Mouse (Mus musculus): ENCODE data around the gene Zbtb4. TPM values are rescaled to one million over a fixed set of nuclear protein-coding genes. Genes with fewer than 3 reads are reported as not detected.

The Zbtb4 gene
- 2.1 and 3.1 TPM in 2 replicates for polyA plus RNA-seq (2014; fragmentation: Nextera tagmentation; extraction: Ambion mirVana)

- Histone ChIP-seq H3K4me1 (ENCODE audit: control insufficient read depth, insufficient read depth, low read length) (peaks cover 15% of the 10 kb centered on the region), H3K27me3 (ENCODE audit: control insufficient read depth, insufficient read depth, low read length) (no peaks in the 10 kb centered on the region), H3K4me3 (ENCODE audit: low read depth, low read length) (peak within 1 kb of the TSS; percentile 93), H3K9me3 (replicated peaks; ENCODE audit: control insufficient read depth, low read length) (no peaks in the 10 kb centered on the region), H3K4me2 (peak within 1 kb of the TSS; percentile 82), H3K27ac (ENCODE audit: low read depth, low read length) (peak within 1 kb of the TSS; percentile 91), H3K9ac (ENCODE audit: low read depth, low read length) (peak within 1 kb of the TSS; percentile 97), H3K36me3 (ENCODE audit: control insufficient read depth, insufficient read depth, low read length) (no peaks in the 10 kb centered on the region)
- peak; percentile 53; the same call in 1 of the 2 replicates for ATAC-seq (replicated peaks; ENCODE audit: insufficient number of reproducible peaks, low FRiP score, low TSS enrichment)
- 23% methylated on average over 32 of the region's 55 CpGs for WGBS (ENCODE audit: insufficient replicate concordance)
Observed at GRCm38 (mm10) chr11:69765221-69766125, at the start of gene Zbtb4. Zbtb4 (plus strand) TSS chr11:69765912.

DNA sequence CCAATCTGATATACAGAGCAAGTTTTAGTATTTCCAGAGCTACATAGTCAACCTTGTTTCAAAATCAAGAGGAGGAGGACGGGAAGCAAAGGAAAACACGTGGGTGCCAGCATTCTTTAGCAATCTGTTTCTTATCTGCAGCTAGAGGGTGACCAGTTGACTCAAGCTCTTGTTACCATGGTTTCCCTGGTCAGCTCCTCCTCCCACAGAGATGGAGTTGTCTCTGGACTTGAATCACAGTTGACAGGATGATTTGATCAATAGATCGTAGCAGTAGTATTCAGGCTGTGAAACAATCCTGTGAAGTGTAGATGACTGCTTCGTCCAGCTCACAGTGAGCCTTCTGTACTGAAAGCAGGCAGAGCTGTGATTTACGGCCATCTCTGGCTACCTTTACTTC, 49.8 kb upstream of the Zbtb4 start:
- no peak for ATAC-seq (replicated peaks; ENCODE audit: insufficient number of reproducible peaks, low FRiP score, low TSS enrichment)

GRCm38 (mm10) chr11:69716953-69717352, 48.8 kb upstream of the Zbtb4 start:
- Histone ChIP-seq H3K4me1 (ENCODE audit: control insufficient read depth, insufficient read depth, low read length) (peaks cover 12% of the 10 kb centered on the region), H3K27me3 (ENCODE audit: control insufficient read depth, insufficient read depth, low read length) (no peaks in the 10 kb centered on the region), H3K4me3 (ENCODE audit: low read depth, low read length) (no peak overlapping the region), H3K9ac (ENCODE audit: low read depth, low read length) (no peak overlapping the region), H3K4me2 (no peak overlapping the region), H3K36me3 (ENCODE audit: control insufficient read depth, insufficient read depth, low read length) (no peaks in the 10 kb centered on the region), H3K27ac (ENCODE audit: low read depth, low read length) (no peak overlapping the region), H3K9me3 (replicated peaks; ENCODE audit: control insufficient read depth, low read length) (no peaks in the 10 kb centered on the region)
- ATAC-seq (replicated peaks; ENCODE audit: insufficient number of reproducible peaks, low FRiP score, low TSS enrichment), result no peak
- WGBS (ENCODE audit: insufficient replicate concordance), result 67% methylated on average over 4 of the region's 4 CpGs

More for the DNA sequence above, 49.8 kb upstream of the Zbtb4 start:
- Histone ChIP-seq H3K9ac (ENCODE audit: low read depth, low read length) (no peak overlapping the region), H3K9me3 (replicated peaks; ENCODE audit: control insufficient read depth, low read length) (no peaks in the 10 kb centered on the region), H3K27me3 (ENCODE audit: control insufficient read depth, insufficient read depth, low read length) (no peaks in the 10 kb centered on the region), H3K4me2 (peak overlapping the region; percentile 14; the same call in 1 of the 2 replicates), H3K4me1 (ENCODE audit: control insufficient read depth, insufficient read depth, low read length) (peaks cover 12% of the 10 kb centered on the region), H3K27ac (ENCODE audit: low read depth, low read length) (peak overlapping the region; percentile 10; the same call in 1 of the 2 replicates), H3K4me3 (ENCODE audit: low read depth, low read length) (no peak overlapping the region), H3K36me3 (ENCODE audit: control insufficient read depth, insufficient read depth, low read length) (no peaks in the 10 kb centered on the region)
- 18% methylated on average over 5 of the region's 5 CpGs for WGBS (ENCODE audit: insufficient replicate concordance)

DNA sequence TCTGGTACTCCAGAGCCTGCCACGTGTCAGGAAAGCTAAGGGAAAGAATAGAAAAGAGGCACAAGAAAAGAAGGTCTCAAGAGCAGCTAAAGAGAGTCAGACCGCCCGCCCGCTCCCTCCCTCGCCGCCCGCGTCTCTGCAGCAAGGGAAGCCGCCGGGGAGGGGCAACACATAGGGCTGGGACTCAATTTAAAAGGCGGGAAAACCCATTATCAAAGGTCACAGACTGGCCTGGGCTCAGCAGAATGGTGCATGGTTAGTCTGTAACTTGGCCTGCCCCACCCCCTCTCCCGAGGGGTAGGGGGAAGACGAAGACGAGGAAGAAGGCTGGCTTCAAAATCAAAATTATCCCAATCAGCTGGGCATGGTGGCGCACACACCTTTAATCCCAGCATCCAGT, 47.1 kb upstream of the Zbtb4 start:
- H3K27me3 ChIP-seq (ENCODE audit: control insufficient read depth, insufficient read depth, low read length), result no peaks in the 10 kb centered on the region
- H3K4me1 ChIP-seq (ENCODE audit: control insufficient read depth, insufficient read depth, low read length), result peaks cover 12% of the 10 kb centered on the region
- 28% methylated on average over 15 of the region's 15 CpGs for WGBS (ENCODE audit: insufficient replicate concordance)
- peak; percentile 74; the same call in 1 of the 2 replicates for ATAC-seq (replicated peaks; ENCODE audit: insufficient number of reproducible peaks, low FRiP score, low TSS enrichment)
- no peak overlapping the region; the same call in 1 of the 2 replicates for H3K27ac ChIP-seq (ENCODE audit: low read depth, low read length)
- H3K4me2 ChIP-seq, result peak overlapping the region; percentile 39
- no peaks in the 10 kb centered on the region for H3K9me3 ChIP-seq (replicated peaks; ENCODE audit: control insufficient read depth, low read length)
- H3K4me3 ChIP-seq (ENCODE audit: low read depth, low read length), result no peak overlapping the region
- peak overlapping the region; percentile 56; the same call in 1 of the 2 replicates for H3K9ac ChIP-seq (ENCODE audit: low read depth, low read length)
- H3K36me3 ChIP-seq (ENCODE audit: control insufficient read depth, insufficient read depth, low read length), result no peaks in the 10 kb centered on the region

GRCm38 (mm10) chr11:69719423-69719822, 46.3 kb upstream of the Zbtb4 start:
- Histone ChIP-seq H3K27ac (ENCODE audit: low read depth, low read length) (no peak overlapping the region), H3K4me2 (no peak overlapping the region), H3K4me3 (ENCODE audit: low read depth, low read length) (no peak overlapping the region), H3K27me3 (ENCODE audit: control insufficient read depth, insufficient read depth, low read length) (no peaks in the 10 kb centered on the region), H3K9ac (ENCODE audit: low read depth, low read length) (no peak overlapping the region), H3K4me1 (ENCODE audit: control insufficient read depth, insufficient read depth, low read length) (peaks cover 12% of the 10 kb centered on the region), H3K36me3 (ENCODE audit: control insufficient read depth, insufficient read depth, low read length) (no peaks in the 10 kb centered on the region), H3K9me3 (replicated peaks; ENCODE audit: control insufficient read depth, low read length) (no peaks in the 10 kb centered on the region)
- no peak for ATAC-seq (replicated peaks; ENCODE audit: insufficient number of reproducible peaks, low FRiP score, low TSS enrichment)
- 62% methylated on average over 6 of the region's 6 CpGs for WGBS (ENCODE audit: insufficient replicate concordance)

DNA sequence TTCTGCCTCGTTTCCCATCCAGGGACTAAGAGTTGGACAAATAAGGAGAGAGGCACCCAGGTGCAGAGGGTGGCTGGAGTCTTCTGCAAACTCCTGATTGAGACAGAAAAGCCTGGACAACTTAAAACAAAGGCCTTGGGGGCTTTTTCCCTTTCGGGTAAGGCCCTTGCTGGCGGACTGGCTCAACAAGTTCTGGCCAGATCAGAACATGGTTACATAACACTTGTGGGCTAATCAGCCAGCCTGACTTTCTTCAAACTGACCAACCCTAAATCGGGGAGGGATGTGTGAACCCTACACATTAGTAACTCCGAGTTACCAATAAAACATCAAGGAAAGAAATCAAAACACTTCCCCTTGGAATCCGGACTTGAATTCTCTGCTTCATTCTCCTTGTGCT, 44.9 kb upstream of the Zbtb4 start:
- H3K27ac ChIP-seq (ENCODE audit: low read depth, low read length), result no peak overlapping the region
- no peaks in the 10 kb centered on the region for H3K9me3 ChIP-seq (replicated peaks; ENCODE audit: control insufficient read depth, low read length)
- no peaks in the 10 kb centered on the region for H3K27me3 ChIP-seq (ENCODE audit: control insufficient read depth, insufficient read depth, low read length)
- H3K4me1 ChIP-seq (ENCODE audit: control insufficient read depth, insufficient read depth, low read length), result peaks cover 8% of the 10 kb centered on the region
- H3K4me2 ChIP-seq, result no peak overlapping the region
- no peak for ATAC-seq (replicated peaks; ENCODE audit: insufficient number of reproducible peaks, low FRiP score, low TSS enrichment)
- H3K9ac ChIP-seq (ENCODE audit: low read depth, low read length), result no peak overlapping the region
- no peak overlapping the region for H3K4me3 ChIP-seq (ENCODE audit: low read depth, low read length)
- WGBS (ENCODE audit: insufficient replicate concordance), result 80% methylated on average over 6 of the region's 6 CpGs
- no peaks in the 10 kb centered on the region for H3K36me3 ChIP-seq (ENCODE audit: control insufficient read depth, insufficient read depth, low read length)

DNA sequence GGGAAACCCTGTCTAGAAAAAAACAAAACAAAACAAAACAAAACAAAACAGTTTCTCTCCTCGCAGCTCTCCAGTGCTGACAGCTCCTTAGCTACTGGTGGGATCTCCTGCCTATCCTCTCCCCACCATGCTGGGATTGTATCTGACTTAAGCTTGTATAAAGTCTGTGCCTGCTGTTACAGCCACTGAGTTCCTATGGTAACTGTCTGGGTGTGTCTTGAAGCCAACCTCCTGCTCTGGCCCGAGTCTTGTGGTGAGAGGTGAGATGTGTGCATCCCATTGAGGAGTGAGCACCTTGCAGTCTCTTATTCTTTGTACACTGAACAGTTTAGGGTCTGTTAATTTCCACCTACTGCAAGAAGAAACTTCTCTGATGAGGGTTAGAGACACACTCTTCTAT, 42.6 kb upstream of the Zbtb4 start:
- no peaks in the 10 kb centered on the region for H3K9me3 ChIP-seq (replicated peaks; ENCODE audit: control insufficient read depth, low read length)
- H3K36me3 ChIP-seq (ENCODE audit: control insufficient read depth, insufficient read depth, low read length), result no peaks in the 10 kb centered on the region
- H3K4me3 ChIP-seq (ENCODE audit: low read depth, low read length), result no peak overlapping the region
- no peak overlapping the region for H3K9ac ChIP-seq (ENCODE audit: low read depth, low read length)
- H3K4me2 ChIP-seq, result no peak overlapping the region
- H3K27ac ChIP-seq (ENCODE audit: low read depth, low read length), result no peak overlapping the region
- no peaks in the 10 kb centered on the region for H3K27me3 ChIP-seq (ENCODE audit: control insufficient read depth, insufficient read depth, low read length)
- ATAC-seq (replicated peaks; ENCODE audit: insufficient number of reproducible peaks, low FRiP score, low TSS enrichment), result no peak
- H3K4me1 ChIP-seq (ENCODE audit: control insufficient read depth, insufficient read depth, low read length), result 0 out of 2 replicates have a peak, but pooled peaks cover 3% of the 10 kb centered on the region
- WGBS (ENCODE audit: insufficient replicate concordance), result 31% methylated on average over 2 of the region's 2 CpGs

GRCm38 (mm10) chr11:69725951-69726350, 39.8 kb upstream of the Zbtb4 start:
- Histone ChIP-seq H3K27me3 (ENCODE audit: control insufficient read depth, insufficient read depth, low read length) (no peaks in the 10 kb centered on the region), H3K4me2 (no peak overlapping the region), H3K9ac (ENCODE audit: low read depth, low read length) (no peak overlapping the region), H3K4me1 (ENCODE audit: control insufficient read depth, insufficient read depth, low read length) (no peaks in the 10 kb centered on the region), H3K4me3 (ENCODE audit: low read depth, low read length) (no peak overlapping the region), H3K27ac (ENCODE audit: low read depth, low read length) (no peak overlapping the region), H3K36me3 (ENCODE audit: control insufficient read depth, insufficient read depth, low read length) (no peaks in the 10 kb centered on the region), H3K9me3 (replicated peaks; ENCODE audit: control insufficient read depth, low read length) (no peaks in the 10 kb centered on the region)
- ATAC-seq (replicated peaks; ENCODE audit: insufficient number of reproducible peaks, low FRiP score, low TSS enrichment), result no peak
- 35% methylated on average over 5 of the region's 5 CpGs for WGBS (ENCODE audit: insufficient replicate concordance)
